Mouse (Mus musculus): ENCODE results near the gene Dhx32.

Gene Dhx32

DNA sequence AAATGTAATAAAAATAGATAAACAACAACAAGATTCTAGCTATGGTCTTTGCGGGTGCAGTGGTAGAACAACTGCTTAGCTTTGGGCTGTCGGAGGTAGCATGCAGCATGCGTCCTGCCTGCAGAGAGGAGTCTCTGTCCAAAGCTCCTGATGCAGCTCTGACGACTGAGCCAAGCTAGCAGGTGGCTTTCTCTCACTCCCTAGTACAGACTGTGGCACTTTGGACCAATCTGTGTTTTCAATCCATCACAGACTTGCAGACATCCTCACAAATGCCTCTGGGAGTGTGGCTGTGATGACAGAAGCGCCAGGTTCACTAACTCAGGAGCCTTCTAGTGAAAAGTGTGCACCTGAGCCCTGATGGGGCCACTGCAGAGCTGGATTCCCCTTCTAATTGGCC lies 53.2 kb downstream of the Dhx32 start:
- WGBS = 84% methylated on average over 5 of the region's 5 CpGs

GRCm38 (mm10) chr7:133727027-133727426 lies 55.5 kb downstream of the Dhx32 start:
- 92% methylated on average over 6 of the region's 6 CpGs for WGBS

DNA sequence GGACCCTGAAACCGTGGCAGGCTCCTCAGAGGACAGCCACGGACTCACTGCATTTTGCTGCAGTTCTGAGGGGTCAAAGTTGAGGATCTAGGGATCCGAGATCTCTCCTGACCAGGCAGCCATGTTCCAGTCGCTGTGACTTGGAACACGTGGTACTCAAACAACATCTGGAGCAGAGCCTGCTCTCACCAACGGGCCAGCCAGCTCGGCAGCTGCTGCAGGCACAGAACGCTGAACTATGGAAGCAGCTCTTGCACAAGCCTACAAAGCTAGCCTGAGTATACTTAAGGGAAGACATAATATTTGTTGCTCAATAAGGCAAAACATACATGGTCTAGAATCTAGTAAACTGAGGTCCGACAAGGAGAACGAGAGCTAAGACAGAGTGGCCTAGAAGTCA lies 57.0 kb downstream of the Dhx32 start:
- WGBS = 68% methylated on average over 10 of the region's 10 CpGs

GRCm38 (mm10) chr7:133724844-133725243 lies 57.7 kb downstream of the Dhx32 start:
- WGBS = 39% methylated on average over 10 of the region's 10 CpGs

GRCm38 (mm10) chr7:133720616-133721015 lies 61.9 kb downstream of the Dhx32 start:
- 55% methylated on average over 11 of the region's 11 CpGs for WGBS

DNA sequence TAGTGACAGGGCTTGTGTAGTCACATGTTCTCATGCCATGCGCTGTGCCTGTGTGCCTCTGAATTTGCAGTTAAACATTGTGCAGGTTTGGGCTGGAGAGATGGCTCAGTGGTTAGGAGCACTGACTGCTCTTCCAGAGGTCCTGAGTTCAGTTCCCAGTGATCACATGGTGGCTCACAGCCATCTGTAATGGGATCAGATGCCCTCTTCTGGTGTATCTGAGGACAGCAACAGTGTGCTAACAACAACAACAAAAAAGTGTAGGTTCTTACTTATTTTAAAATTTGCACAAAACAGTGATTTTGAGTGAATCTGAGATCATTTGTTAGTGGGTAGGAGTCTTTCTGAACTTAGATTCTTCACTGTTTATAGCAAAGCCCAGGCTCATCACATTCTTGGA lies 63.9 kb downstream of the Dhx32 start:
- 80% methylated on average over 1 of the region's 1 CpGs for WGBS

- 57% methylated on average over 4 of the region's 4 CpGs for WGBS
These were observed 67.1 kb downstream of the Dhx32 start for GRCm38 (mm10) chr7:133715387-133715786.

DNA sequence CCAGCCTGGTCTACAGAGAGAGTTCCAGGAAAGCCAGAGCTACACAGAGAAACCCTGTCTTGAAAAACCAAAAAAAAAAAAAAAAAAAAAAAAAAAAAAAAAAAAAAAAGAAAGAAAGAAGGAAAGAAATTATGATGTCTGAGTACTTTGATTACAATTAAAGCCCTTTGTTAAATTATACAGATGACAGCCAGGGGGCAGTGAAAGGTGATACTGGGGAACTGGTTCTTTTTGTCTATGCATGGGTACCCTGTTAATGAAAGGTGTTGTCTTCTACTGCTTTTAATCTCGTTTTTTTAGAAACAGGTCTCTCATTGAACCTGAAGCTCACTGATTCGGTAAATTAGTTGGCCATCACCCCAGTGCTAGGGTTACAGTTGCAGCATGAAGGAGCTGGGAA lies 75.2 kb downstream of the Dhx32 start:
- 67% methylated on average over 2 of the region's 2 CpGs for WGBS

DNA sequence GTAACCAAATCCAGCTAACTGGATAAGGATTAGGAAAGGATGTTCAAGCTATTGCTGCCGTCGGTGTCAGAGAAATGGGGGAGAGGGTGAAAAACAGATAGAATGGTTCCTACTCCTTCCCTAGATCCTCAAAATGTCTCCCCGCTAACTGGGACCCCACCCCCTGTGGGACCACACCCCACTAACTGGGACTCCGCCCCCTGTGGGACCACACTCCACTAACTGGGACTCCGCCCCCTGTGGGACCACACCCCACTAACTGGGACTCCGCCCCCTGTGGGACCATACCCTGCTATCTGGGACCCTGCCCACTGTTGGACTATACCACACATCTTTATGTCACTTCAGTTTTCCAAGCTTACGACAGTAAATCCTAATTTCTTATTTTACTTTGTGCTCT lies 78.6 kb downstream of the Dhx32 start:
- WGBS = 95% methylated on average over 7 of the region's 7 CpGs

DNA sequence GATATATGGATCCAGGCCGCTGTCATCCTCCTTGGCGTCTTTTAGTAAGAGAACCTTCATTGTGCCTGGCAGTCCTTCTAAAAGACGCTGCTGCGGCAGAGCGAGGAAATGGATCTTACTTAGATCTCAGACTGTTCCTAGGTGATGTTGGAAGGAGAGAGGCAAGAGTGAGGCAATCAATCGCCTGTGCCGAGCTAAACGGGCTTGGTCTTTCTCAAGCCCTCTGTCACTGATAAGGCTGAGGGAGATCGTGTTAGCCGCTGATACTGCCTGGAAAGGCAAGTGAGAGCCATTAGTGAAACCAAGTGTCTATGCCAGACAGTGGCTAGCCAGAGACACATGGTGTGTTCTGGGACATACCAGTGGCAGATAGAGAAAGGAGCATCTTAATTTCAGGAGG lies 80.2 kb downstream of the Dhx32 start:
- 94% methylated on average over 10 of the region's 10 CpGs for WGBS

DNA sequence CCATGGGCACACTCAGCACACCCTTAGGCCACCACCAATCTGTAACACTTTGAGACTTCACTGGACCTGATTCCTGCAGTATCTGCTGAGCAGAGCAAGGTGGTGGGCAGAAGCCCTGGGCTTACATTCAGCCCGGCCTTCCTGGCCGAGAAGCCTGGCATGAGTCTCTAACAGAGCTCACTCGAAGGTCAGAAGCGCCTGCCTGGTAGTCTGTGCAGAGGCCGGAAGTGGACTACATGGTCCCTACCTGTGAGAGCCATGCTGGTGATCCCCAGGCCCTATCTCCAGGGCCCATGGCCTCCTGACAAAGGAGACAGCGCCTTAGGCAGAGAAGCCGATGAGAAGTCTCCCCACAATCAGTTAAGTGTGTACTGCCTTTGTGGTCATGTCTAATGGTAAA lies 81.2 kb downstream of the Dhx32 start:
- WGBS = 96% methylated on average over 7 of the region's 7 CpGs

DNA sequence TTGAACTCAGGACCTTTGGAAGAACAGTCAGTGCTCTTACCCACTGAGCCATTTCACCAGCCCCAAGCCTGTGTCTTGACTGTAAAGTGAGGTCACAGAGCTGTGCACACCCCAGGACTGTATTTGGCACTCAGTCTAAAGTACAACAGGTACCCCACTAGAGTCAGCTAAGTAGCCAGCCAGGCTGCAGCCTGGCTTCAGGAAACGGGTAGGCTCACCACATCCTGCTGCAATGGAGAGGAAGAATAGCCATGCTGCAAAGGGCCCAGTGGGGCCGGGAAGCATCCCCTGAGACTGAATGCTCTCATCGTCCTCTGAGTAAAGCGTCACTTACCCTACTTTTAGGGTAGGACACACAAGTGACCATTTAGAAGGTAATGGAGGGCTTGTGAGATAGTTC lies 82.6 kb downstream of the Dhx32 start:
- 86% methylated on average over 4 of the region's 4 CpGs for WGBS

GRCm38 (mm10) chr7:133698021-133698709 lies 84.4 kb downstream of the Dhx32 start:
- WGBS = 90% methylated on average over 12 of the region's 12 CpGs

GRCm38 (mm10) chr7:133684701-133685100 lies 97.8 kb downstream of the Dhx32 start:
- 85% methylated on average over 6 of the region's 6 CpGs for WGBS

DNA sequence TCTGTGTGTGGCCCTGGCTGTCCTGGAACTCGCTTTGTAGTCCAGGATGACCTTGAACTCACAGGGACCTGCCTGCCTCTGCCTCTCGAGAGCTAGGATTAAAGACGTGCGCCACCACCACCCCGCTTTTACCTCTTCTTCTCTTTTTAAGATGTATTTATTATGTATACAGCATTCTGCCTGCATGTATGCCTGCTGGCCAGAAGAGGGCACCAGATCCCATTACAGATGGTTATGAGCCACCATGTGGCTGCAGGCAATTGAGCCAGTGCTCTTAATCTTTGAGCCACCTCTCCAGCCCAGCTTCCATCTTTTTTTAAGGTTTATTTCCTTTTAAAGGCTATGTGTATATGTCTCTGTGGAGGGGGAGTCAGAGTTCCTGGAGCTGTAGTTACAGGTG lies 98.4 kb downstream of the Dhx32 start:
- 92% methylated on average over 5 of the region's 5 CpGs for WGBS

DNA sequence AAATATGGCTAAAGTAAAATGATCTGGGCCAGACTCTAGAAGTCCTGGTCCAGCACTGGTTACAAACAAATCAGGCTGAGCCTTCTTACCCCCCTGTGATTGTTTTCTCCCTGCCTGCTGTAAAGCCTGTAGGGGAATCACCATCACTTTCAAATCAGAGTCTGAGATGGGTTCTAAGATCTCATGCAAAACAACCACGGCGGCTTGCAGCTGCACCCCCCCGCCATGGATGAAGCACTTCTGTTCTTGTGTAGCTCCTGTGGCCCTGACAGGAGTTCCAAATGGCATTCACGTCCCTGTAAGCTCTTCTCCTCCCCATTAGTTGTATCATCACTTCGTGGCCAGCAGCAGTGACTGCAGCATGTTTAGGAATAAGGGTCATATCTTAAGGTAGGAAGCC lies 98.9 kb downstream of the Dhx32 start:
- 90% methylated on average over 5 of the region's 5 CpGs for WGBS

DNA sequence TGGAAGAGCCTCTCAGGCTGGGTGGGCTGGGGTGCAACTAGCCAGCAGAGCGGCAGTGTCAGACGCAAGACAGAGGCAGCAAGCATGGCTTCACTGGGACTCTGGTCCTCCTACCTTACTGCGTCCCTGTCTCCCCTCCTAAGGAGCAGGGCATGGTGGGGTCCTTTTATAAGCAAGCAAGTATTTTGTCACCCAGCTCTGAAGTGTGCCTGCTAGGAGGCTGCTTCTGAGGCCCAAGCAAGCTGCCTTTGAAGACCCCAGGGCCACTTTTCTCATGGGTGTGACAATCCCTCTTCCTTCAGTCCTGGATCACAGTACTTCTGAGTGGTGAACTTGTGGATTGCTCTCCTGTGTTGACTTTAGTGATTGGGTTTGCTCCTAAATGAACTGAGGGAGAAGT lies 102.6 kb downstream of the Dhx32 start, which contains the start of gene Mmp21:
Gene Mmp21 (minus strand): TSS at position 101 of the 400 bp plus-strand sequence.
- 82% methylated on average over 3 of the region's 3 CpGs for WGBS

DNA sequence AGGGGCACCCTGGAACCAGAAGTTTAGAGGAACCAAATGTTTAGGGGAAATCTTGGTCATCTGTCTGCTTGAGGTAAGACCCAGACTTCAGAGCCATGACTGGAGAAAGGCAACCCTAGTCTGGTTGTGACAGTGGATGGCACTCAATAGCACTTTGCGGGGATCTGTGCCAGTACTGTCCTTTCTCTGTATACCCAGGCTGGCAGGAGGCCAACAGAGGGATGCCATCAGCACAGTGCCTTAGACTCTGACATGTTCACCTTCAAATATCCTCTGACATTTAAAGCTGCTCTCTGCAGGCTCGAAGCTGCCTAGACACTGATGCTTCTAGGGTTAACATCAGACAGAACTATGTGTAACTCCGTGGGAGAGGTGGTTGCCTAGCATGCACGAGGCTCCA lies 103.1 kb downstream of the Dhx32 start:
- WGBS = 43% methylated on average over 4 of the region's 4 CpGs

DNA sequence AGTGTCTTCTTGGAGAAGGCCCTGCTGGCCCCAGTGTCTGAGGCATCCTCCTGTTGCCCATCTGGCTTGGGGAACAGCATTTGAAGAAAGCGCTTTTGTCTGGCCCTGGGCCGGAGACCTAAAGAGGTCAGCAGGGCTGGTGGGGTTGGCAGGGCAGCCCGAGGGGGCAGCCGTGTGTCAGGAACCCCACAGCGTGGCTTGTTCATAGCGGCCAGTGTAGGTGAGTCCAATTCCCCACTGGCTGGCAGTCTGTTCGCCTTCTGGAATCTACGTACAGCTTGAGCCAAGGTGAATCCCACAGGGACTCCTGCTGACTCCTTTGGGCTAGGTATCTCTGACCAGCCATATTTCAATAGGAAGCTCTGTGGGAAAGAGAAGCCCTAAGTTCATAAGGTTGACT lies 103.8 kb downstream of the Dhx32 start:
- WGBS = 86% methylated on average over 8 of the region's 8 CpGs

DNA sequence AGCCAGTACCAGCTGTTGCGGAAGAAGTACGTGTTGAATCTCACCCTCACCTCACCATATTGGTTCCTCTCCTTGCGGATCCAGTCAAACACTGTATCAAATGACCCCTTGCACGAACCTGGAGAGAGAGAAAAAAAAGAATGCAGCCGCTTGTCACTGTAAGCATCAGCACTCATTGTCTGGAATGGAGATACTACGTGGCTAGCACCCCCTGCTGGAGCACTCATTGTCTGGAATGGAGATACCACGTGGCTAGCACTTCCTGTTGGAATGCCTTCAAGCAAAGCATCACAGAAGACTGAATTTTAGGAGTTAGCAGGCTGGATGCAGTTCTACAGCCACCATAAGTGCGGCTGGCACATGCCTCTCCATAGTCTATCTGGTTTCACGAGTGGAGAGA lies 106.5 kb downstream of the Dhx32 start:
- 65% methylated on average over 9 of the region's 9 CpGs for WGBS
